Mouse (Mus musculus) adrenal gland, adult 8-10 months (tissue): ENCODE measurements around the gene Esrrg. TPM values are rescaled to one million over a fixed set of nuclear protein-coding genes. Genes with fewer than 3 reads are reported as not detected.

ENCODE experiments used
- DNase-seq: peaks from one replicate; pipeline ENCODE4 v3.0.0; 2022
- total RNA-seq, 4 experiments: library from RNA; stranded (reverse); gene quantifications; 2 replicates each; pipeline ENCODE4 v1.2.4; 2022

Gene Esrrg
- total RNA-seq, 4 experiments from 2014 or later: 10.0 to 30.1 (median 15.7) TPM

DNA sequence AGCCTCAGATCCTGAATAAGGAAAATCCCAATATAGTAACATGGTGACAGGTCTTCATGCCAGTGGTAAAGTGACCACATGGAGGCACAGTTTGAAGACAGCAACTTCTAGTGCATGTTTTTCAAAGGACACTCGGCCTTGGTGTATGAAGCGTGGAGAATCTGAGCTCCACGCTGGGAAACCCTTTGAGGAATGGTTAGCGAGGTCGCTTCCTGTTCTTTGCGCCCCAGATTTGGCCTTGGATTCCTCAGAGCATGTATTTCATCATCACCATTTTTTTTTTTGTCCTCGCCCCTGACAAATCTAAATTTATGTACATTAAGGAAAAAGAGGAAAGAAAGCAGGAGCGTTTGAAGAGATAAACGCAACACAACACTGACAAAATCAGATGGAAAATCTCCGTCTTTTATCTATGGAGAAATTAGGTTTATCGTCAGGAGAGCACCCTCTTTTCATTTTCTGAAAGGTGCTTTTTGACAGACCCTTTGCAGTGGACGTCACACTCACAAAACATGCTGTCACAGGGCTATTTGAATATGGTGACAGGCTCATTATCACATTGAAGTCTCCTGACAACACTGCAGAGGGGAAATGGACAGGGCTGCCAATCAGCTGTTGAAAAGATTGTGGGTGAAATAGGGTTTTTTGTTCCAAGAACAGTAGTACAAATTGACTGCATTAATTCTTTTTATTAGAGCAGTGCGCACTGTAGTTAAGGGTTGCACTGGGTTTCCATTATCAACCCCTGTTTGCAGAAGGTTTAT, 476.7 kb downstream of the Esrrg start:
- DNase-seq: peak; percentile 42

- no peak for DNase-seq
These were observed 485.1 kb downstream of the Esrrg start for GRCm38 (mm10) chr1:188093724-188094123.

- no peak for DNase-seq
These were observed 493.2 kb downstream of the Esrrg start for GRCm38 (mm10) chr1:188101832-188102231.

- no peak for DNase-seq
These were observed 494.6 kb downstream of the Esrrg start for GRCm38 (mm10) chr1:188103179-188103578.

- no peak for DNase-seq
These were observed 496.9 kb downstream of the Esrrg start for GRCm38 (mm10) chr1:188105516-188105915.

- DNase-seq: no peak
These were observed 499.4 kb downstream of the Esrrg start for GRCm38 (mm10) chr1:188107946-188108345.

GRCm38 (mm10) chr1:188111552-188111951, 503.0 kb downstream of the Esrrg start:
- no peak for DNase-seq

GRCm38 (mm10) chr1:188113240-188113639, 504.6 kb downstream of the Esrrg start:
- no peak for DNase-seq

- DNase-seq: peak; percentile 64
These were observed 509.5 kb downstream of the Esrrg start for GRCm38 (mm10) chr1:188118125-188118524.

DNA sequence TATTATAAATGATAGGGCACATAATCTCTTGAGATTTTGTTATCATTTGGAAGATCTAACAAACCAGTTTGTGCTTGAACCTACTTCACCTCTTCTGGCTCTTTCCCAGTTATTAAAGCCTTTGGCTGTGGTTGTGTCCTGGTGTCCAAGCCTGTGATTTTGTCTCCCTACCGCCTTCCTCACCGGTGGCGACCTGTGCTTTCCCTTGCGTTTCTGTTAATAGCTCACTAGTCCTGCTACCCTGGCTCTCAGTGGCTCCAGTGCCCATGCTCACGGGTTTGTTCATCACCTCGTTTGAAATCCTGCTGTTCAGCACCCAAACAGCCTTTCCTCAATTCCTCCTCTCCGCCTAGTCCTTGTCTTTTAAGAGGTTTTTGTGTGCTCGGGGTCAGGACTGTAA, 511.2 kb downstream of the Esrrg start:
- no peak for DNase-seq

GRCm38 (mm10) chr1:188125521-188126021, 517.0 kb downstream of the Esrrg start:
- DNase-seq: no peak

GRCm38 (mm10) chr1:188136126-188136525, 527.5 kb downstream of the Esrrg start:
- DNase-seq: no peak

GRCm38 (mm10) chr1:188139473-188139872, 530.9 kb downstream of the Esrrg start:
- DNase-seq: no peak

GRCm38 (mm10) chr1:188140221-188140620, 531.6 kb downstream of the Esrrg start:
- no peak for DNase-seq

- DNase-seq: no peak
These were observed 539.0 kb downstream of the Esrrg start for GRCm38 (mm10) chr1:188147381-188148156.

DNA sequence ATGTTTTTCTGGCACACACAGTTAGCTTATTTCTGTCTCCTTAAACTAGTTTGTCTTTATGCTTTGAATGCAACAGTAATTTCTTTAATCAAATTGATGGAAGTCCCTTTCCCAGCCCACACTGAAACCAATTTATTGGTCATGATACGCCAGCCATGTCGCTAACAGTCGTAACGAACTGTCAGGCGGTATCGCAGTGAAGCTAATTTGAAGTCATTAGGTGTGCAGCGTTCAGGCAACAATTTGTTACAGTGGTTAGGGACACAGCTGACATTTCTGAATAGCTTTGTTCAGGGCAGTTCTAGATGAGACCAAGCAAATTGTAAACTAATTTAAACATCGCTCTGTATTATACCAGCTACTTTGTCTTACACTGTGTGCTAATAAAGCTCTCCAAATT, 542.5 kb downstream of the Esrrg start:
- DNase-seq: no peak

DNA sequence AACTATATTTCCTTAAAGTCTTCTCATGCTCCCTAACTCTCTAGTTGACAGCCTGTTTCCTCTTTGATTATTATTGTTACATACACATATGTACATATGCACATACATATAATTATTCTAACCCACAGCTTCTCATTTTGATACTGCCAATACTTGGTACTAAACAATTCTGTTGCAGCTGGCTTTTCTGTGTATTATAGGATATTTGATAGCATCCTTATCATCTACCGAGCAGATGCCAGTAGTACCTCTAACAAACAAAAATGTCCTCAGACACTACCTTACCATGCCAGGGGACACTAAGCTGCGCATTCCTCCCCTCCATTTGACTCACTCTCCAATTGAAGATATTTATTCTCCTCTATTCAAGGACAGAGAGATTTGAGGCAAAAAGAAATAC, 543.4 kb downstream of the Esrrg start:
- DNase-seq: no peak

GRCm38 (mm10) chr1:188153665-188154064, 545.1 kb downstream of the Esrrg start:
- DNase-seq: no peak

DNA sequence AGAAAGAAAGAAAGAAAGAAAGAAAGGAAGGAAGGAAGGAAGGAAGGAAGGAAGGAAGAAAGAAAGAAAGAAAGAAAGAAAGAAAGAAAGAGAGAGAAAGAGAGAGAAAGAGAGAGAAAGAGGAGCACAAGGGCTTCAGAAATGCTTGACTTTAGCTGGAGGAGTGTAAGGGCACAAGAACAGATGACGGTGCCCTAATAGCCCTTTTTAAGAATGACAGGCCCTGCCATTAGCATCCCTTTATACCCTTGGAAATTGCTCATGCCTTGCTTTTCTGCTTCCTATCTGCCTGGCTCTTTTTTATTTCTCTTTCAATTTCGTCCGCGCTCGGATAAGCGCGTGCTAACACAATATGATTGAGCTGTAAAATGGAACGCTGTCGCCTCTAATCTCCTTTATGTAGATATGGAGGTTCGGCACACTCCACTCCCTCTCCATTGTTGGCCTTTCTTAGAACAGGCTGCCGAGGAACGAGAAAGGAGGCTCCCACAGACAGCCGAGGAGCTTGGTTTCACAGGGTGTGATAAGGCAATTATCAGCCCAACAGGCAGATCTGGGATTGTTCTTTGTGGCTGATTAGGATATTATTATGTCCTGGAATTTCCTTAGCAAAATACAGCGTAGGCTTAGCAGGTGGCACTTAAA, 546.0 kb downstream of the Esrrg start:
- no peak for DNase-seq

GRCm38 (mm10) chr1:188155135-188155779, 546.7 kb downstream of the Esrrg start:
- no peak for DNase-seq

DNA sequence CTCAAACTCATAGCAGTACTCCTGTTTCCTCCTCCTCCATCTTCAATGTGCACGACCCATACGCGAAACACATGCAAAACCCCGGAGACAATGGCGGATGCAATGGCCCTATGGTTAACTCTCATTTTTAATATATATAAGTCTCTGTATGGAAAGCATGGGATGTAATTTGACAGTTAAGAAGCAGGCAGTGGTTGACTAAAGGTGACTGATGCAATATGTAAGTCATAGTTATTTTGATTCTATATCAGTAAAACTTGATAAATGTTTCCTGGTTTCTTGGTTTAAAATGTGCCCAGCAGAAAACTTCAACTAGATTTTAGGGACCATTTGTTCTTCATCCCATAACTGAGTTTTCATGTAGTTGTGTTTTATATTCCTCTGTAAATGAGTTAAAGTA, 547.9 kb downstream of the Esrrg start:
- no peak for DNase-seq

GRCm38 (mm10) chr1:188157237-188157955, 548.8 kb downstream of the Esrrg start:
- peak; percentile 80 for DNase-seq
